Mouse (Mus musculus) 3134 (cell line): Measurements from ENCODE around the gene Kcnh6.

Experiments
- DNase-seq: peaks from one replicate; pipeline ENCODE4 v3.0.0-alpha.2; 2011; ENCODE audit warnings: low spot score; ENCODE audit not compliant: insufficient read length; ENCODE audit errors: extremely low read depth

The Kcnh6 gene

GRCm38 (mm10) chr11:106007821-106008220 is at the start of gene Kcnh6:
Gene Kcnh6 (plus strand): TSS chr11:106008124.
- no peak for DNase-seq

DNA sequence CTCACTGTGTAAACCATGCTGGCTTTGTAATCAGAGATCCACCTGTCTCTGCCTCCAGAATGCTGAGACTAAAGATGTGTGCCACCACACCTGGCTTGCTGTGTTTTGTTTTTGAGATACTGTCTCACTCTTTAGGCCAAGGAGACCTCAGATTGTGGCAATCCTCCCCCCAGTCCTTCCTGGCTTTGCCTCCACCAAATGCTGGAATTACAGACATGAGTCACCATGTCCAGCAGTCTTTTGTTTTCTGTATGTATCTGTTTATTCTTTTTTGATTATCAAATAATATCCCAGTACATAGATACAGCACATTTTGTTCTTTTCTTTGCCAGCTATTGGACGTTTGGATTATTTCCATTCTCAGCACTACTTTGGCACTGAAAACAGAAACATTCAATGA is 49.4 kb upstream of the Kcnh6 start:
- no peak for DNase-seq

DNA sequence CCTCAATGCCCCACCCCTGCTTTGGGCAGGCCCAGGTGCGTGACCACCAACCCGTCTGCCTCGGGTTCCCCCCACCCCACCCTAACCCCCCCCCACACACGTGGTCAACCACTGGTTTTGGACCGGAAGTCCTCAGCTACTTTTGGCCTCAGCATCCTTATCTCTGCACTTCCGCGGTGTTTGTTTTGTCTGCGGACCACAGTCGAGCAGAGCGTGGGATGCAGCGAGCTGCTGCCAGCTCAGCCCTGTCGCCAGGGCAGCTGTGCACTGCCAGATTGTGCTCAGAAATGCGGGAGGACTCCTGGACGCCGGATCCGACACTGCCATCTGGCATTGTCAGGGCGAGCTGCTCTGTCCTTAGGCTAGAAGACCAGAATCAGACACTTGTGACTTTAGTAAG is 48.6 kb upstream of the Kcnh6 start:
- peak; percentile 38 for DNase-seq

- no peak for DNase-seq
Measured at GRCm38 (mm10) chr11:105964691-105965090, 43.2 kb upstream of the Kcnh6 start.

DNA sequence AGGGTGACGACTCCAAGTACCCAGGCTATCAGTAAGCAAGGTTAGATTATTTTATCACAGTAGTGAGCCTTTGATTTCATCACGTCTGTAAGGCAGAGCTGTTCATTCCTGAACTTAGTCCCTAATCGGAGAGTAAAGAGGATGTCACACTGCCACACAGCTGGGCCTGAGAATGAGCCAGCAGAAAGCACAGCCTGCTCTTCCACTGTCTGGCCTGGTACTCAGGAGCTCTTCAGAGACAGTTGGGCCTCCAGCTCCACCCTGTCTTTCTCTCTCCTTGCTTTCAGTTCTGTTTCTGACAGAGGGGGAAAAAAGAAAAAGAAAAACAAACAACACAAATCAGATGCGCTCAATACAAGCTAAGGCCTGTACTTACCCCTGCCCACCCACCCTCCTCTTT is 41.6 kb upstream of the Kcnh6 start:
- DNase-seq, result no peak

DNA sequence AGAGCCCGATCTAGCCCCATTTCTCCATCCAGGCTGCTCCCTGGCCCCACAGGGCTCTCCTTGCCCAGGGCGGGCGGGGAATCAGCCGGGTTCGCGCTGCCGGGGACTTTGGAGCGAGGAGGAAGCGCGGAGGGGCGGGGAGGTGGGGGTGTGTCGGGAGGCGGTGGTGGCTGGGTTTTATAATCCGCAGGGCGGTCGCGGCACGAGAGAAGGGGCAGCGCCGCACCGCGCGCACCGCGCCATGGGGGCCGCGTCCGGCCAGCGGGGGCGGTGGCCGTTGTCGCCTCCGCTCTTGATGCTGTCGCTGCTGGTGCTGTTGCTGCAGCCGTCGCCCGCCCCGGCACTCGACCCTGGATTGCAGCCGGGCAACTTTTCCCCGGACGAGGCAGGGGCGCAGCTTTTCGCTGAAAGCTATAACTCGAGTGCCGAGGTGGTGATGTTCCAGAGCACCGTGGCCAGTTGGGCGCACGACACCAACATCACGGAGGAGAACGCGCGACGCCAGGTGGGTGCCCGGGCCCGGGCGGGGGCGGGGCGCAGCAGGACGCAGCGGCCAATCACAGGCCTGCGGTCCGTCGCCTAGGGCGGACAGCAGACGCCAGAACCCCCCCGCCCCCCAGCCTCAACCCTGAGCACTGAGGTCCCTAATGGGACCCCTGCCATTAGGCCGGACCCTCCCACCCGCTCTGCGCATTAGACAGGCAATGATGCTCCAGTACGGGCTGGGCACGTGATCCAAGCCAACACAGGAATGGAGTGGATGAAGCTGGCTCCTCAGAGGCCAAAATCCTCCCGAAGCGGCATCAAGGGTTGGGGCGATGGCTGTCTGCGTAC is 40.0 kb upstream of the Kcnh6 start, which contains the start of gene Ace:
TSS of gene Ace (plus strand) at position 205 of the 834 bp plus-strand sequence.
- no peak for DNase-seq

DNA sequence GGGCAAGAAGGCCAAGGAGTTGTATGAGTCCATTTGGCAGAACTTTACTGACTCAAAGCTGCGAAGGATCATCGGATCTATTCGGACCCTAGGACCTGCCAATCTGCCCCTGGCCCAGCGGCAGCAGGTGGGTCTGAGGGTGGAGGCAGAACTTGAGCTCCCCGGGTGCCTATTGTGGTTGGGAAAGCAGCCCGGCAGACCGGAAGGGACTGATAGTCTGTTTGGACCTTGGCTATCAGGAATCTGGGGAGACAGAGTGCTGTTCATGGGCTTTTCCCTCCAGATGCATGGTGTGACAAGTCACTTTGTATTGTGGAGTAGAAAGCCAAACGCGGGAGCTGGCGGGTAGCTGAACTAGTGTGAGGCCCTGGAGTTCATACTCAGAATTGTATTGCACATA is 39.0 kb upstream of the Kcnh6 start:
- no peak for DNase-seq

DNA sequence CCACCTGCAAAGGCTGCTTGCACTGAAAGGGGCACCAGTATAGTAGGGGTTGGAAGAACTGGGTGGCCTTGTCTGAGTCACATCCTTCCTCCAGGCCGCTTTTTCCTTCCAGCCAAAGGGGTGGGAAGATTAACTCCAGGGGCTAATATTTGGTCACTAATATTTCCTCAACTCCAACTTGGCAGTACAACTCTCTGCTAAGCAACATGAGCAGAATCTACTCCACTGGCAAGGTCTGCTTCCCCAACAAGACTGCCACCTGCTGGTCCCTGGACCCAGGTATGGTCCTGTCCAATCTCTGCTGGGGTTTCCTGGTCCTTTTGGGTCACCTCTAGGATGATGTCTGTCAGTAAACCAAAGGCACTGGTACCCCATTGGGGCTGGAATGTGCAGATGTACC is 38.4 kb upstream of the Kcnh6 start:
- no peak for DNase-seq

DNA sequence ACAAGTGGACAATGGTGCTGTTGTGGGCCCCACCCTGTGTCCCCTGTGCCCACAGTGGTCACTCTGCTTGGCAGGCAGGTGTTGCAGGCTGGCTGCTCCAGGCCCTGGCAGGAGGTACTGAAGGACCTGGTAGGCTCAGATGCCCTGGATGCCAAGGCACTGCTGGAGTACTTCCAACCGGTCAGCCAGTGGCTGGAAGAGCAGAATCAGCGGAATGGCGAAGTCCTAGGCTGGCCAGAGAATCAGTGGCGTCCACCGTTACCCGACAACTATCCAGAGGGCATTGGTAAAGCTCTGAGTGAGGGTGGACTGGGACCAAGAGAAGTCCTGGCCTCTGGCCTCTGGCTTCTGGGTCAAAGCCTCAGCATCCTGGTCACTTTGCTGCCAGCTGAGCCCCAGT is 33.3 kb upstream of the Kcnh6 start:
- DNase-seq, result no peak

GRCm38 (mm10) chr11:105975050-105975449 is 32.9 kb upstream of the Kcnh6 start:
- DNase-seq, result no peak

- no peak for DNase-seq
Measured at GRCm38 (mm10) chr11:105975636-105976035, 32.3 kb upstream of the Kcnh6 start.

GRCm38 (mm10) chr11:105978232-105978631 is 29.7 kb upstream of the Kcnh6 start:
- no peak for DNase-seq

DNA sequence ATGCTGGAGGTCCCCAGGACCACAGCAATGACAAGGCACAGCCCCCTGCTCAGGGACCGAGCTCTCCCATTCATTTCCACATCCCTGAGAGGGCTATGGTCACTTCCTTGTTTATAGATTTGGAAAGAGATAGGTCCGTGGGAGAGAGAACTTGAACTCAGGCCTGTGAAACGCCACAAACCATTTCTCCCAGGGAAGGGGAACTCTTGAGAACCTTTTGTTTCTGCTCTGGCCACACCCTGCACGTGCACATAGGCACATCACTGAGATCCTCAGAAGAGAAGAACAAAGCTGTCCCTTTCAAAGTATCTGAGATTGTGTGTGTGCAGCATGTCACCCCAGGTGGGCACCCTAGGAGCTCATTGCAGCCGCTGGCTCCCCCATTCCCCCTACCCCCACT is 29.3 kb upstream of the Kcnh6 start:
- DNase-seq, result no peak

- no peak for DNase-seq
Measured at GRCm38 (mm10) chr11:105984452-105984851, 23.5 kb upstream of the Kcnh6 start.

- no peak for DNase-seq
Measured at GRCm38 (mm10) chr11:105987446-105987845, 20.5 kb upstream of the Kcnh6 start.

DNA sequence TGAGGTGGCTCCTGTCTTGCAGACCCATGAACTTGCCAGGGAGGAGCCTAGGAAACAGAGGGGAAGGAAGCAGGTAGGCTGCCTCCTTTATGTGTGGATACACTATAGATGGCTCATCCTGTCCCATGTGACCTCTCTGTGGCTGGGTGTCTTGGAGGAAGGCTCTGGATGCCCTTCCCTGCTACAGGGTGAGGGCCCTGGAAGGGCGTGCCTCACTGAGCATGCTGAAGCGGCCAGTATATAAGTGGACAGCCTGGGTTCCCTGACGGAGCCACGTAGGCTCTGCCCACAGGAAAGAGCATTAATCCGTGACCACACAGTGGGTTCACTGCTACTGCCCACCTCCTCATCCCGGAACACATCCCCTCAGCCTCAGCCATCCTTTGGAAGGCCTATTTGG is 18.5 kb upstream of the Kcnh6 start:
- no peak for DNase-seq

DNA sequence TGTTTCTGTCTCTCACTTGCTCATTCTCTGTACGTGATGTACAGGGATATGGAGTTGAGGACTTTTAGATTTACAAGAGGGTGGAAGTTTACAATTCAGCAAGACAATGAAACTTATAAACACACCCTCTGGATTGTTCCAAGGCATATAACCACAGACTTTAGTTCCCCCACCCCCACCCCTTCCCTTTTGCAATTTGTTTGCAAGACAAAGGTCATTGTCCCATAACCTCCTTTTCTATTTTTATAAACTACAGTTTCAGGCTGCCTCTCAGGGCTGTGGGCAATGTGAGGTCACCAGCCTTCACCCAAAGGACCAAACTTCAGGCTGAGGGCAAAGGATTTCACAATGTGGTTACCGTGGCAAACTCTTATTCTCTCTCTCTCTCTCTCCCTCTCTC is 17.7 kb upstream of the Kcnh6 start:
- no peak for DNase-seq

DNA sequence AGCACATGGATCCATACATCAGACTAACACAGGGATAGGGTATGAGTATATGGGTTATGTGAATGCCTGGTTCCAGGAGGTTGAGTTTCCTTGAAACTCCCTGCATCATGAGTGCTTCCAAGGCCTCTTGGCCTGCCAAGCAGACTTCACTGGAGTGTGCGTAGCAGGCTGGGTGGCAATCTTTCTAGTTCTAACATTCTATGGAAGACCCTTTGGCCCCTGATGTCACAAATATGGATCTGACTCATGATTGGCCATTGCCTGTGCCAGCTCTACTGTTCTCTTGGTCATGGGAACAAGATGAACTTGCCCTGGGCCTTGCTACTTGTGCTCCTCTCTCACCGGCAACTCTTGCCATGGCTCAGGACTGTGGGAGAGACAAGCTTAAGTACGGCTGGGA is 13.5 kb upstream of the Kcnh6 start, which contains the start of gene Ace3:
TSS of gene Ace3 (plus strand) at position 301 of the 400 bp plus-strand sequence.
- DNase-seq, result no peak

DNA sequence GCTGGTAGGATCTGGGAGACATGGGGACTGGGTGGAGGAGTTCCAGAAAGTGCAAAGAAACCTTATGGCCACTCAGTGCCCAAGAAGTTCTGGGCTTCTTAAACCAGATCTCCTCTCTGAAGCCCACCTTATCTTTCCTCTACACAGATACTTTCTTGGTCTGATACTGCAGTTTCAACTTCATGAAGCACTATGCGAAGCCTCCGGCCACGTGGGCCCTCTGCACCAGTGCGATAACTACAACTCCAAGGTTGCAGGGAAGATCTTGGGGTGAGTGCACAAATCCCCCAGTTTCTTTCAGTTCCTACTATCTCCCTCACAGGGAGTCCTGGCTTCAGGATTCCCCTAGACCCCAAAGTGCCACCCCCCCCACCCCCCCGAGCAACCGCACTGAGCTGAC is 7.9 kb upstream of the Kcnh6 start:
- DNase-seq, result no peak

DNA sequence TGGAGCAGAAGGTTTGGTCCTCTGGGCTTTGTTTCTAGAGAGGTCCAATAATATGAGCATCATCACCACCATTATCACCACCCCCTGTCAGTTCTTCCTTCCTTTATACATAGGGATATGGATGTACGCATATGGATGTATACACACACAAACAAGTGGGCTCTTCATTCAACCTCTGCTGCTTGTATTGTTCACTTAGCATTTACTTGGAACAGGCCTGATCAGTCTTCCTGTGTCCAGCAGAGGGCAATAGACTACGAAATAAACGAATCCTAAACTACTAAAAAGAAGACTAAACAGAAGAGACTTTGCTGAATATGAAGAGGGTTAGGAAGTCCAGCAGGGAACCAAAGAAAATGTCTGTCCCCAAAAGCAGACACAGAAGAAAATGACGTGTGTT is 6.2 kb upstream of the Kcnh6 start:
- no peak for DNase-seq

- no peak for DNase-seq
Measured at GRCm38 (mm10) chr11:106004576-106004975, 3.3 kb upstream of the Kcnh6 start.

- DNase-seq, result no peak
Measured at GRCm38 (mm10) chr11:106005970-106006369, 2.0 kb upstream of the Kcnh6 start.

DNA sequence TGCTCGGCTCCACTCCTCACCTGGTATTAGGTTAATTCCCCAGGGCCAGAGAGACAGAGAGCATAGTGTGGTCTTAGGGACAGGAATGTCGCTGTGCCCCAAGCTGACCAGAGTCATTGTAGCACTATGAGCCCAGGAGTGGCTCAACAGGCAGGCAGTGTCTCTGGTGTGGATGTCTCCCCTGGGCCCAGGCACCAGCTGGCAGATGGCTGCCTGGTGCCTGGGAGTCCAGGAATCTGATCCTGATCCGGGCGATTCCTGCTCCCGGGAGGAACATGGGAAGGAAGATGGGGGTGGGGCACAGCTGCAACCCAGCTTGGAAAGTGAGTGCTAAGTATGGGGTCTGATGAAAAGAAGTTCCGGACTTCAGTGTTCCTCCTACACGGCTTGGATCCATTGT is 4.8 kb downstream of the Kcnh6 start:
- no peak for DNase-seq
